Mouse (Mus musculus) intestine, embryonic 15.5 days (tissue): ENCODE measurements around the gene Morc3. TPM values are rescaled to one million over a fixed set of nuclear protein-coding genes. Genes with fewer than 3 reads are reported as not detected.

Experiments
- ATAC-seq: fragments of 200-750 bp; cut with Nextera tagmentation; 2 replicates; pipeline ENCODE4 v1.8.0; 2017; ENCODE audit warnings: moderate TSS enrichment, moderate library complexity
- H3K27ac ChIP-seq: fragments of 300-500 bp; sonication (generic); 2 replicates; pipeline ENCODE4 v1.5.1; 2015; ENCODE audit warnings: mild to moderate bottlenecking, inconsistent platforms
- H3K27me3 ChIP-seq: fragments of 300-500 bp; sonication (generic); replicated peaks from 2 replicates; pipeline ENCODE4 v1.6.1; 2015; ENCODE audit warnings: inconsistent platforms
- H3K36me3 ChIP-seq: fragments of 300-500 bp; sonication (generic); 2 replicates; pipeline ENCODE4 v1.6.1; 2015; ENCODE audit warnings: inconsistent platforms
- H3K4me1 ChIP-seq: fragments of 300-500 bp; sonication (generic); replicated peaks from 2 replicates; pipeline ENCODE4 v1.6.1; 2015; ENCODE audit warnings: inconsistent platforms
- H3K4me2 ChIP-seq: fragments of 300-500 bp; sonication (generic); replicated peaks from 2 replicates; pipeline ENCODE4 v1.6.1; 2015; ENCODE audit warnings: mild to moderate bottlenecking, inconsistent platforms
- H3K4me3 ChIP-seq: fragments of 300-500 bp; sonication (generic); replicated peaks from 2 replicates; pipeline ENCODE4 v1.5.1; 2015; ENCODE audit warnings: inconsistent platforms
- H3K9ac ChIP-seq: fragments of 300-500 bp; sonication (generic); 2 replicates; pipeline ENCODE4 v1.6.1; 2015; ENCODE audit warnings: inconsistent platforms
- H3K9me3 ChIP-seq: fragments of 300-500 bp; sonication (generic); 2 replicates; pipeline ENCODE4 v1.6.1; 2016; ENCODE audit warnings: inconsistent platforms
- WGBS: fragments of 180-500 bp; shearing (Covaris S2); methylation state at CpG from one replicate; pipeline ENCODE4 v1.1.7; 2015; 5-methylcytosine and 5-hydroxymethylcytosine counted together
- polyA plus RNA-seq: library from polyadenylated mRNA; unstranded; fragments of >200 nt; fragmentation: Nextera tagmentation; extraction: Ambion mirVana; gene quantifications from 2 replicates; pipeline ENCODE4 v1.2.1, GENCODE M21; 2015

Gene Morc3
- polyA plus RNA-seq, 1 experiment from 2014 or later: 40.6 TPM

- Histone ChIP-seq H3K9ac (no peak overlapping the region; the same call in 1 of the 2 replicates), H3K4me1 (peaks cover 11% of the 10 kb centered on the region), H3K4me3 (no peak overlapping the region), H3K9me3 (no peaks in the 10 kb centered on the region), H3K27me3 (no peaks in the 10 kb centered on the region), H3K36me3 (peaks cover 2% of the 10 kb centered on the region; the same call in 1 of the 2 replicates), H3K27ac (0 out of 2 replicates have a peak overlapping the region, but pooled peaks have one; percentile 58), H3K4me2 (no peak overlapping the region)
- ATAC-seq: peak; percentile 16; the same call in 1 of the 2 replicates
- 60% methylated on average over 5 of the region's 5 CpGs for WGBS
Measured at GRCm38 (mm10) chr16:93798623-93799022, 33.3 kb upstream of the Morc3 start.

GRCm38 (mm10) chr16:93799071-93799470 is 32.9 kb upstream of the Morc3 start:
- Histone ChIP-seq H3K27me3 (no peaks in the 10 kb centered on the region), H3K27ac (no peak overlapping the region), H3K4me3 (no peak overlapping the region), H3K4me2 (no peak overlapping the region), H3K9ac (no peak overlapping the region; the same call in 1 of the 2 replicates), H3K36me3 (peaks cover 2% of the 10 kb centered on the region; the same call in 1 of the 2 replicates), H3K9me3 (no peaks in the 10 kb centered on the region), H3K4me1 (peaks cover 11% of the 10 kb centered on the region)
- ATAC-seq: no peak
- 87% methylated on average over 3 of the region's 3 CpGs for WGBS

- Histone ChIP-seq H3K36me3 (peaks cover 5% of the 10 kb centered on the region; the same call in 1 of the 2 replicates), H3K4me3 (no peak overlapping the region), H3K27me3 (no peaks in the 10 kb centered on the region), H3K4me1 (peaks cover 11% of the 10 kb centered on the region), H3K9ac (no peak overlapping the region), H3K9me3 (no peaks in the 10 kb centered on the region), H3K4me2 (no peak overlapping the region), H3K27ac (no peak overlapping the region)
- 91% methylated on average over 16 of the region's 16 CpGs for WGBS
- ATAC-seq: no peak
Measured at GRCm38 (mm10) chr16:93799936-93800335, 32.0 kb upstream of the Morc3 start.

- Histone ChIP-seq H3K9me3 (no peaks in the 10 kb centered on the region), H3K27ac (no peak overlapping the region), H3K27me3 (no peaks in the 10 kb centered on the region), H3K4me1 (peaks cover 14% of the 10 kb centered on the region), H3K4me3 (no peak overlapping the region), H3K36me3 (peaks cover 10% of the 10 kb centered on the region; the same call in 1 of the 2 replicates), H3K4me2 (no peak overlapping the region), H3K9ac (no peak overlapping the region)
- no peak for ATAC-seq
- WGBS: 91% methylated on average over 6 of the region's 6 CpGs
Measured at GRCm38 (mm10) chr16:93807167-93807566, 24.8 kb upstream of the Morc3 start.

GRCm38 (mm10) chr16:93807961-93808554 is 23.9 kb upstream of the Morc3 start:
- H3K27me3 ChIP-seq: no peaks in the 10 kb centered on the region

GRCm38 (mm10) chr16:93815856-93816736 is 15.8 kb upstream of the Morc3 start:
- ATAC-seq: peak; percentile 52
- peak overlapping the region; percentile 13; the same call in 1 of the 2 replicates for H3K4me2 ChIP-seq

More at GRCm38 (mm10) chr16:93807961-93808554, 23.9 kb upstream of the Morc3 start:
- peaks cover 10% of the 10 kb centered on the region; the same call in 1 of the 2 replicates for H3K36me3 ChIP-seq
- H3K4me1 ChIP-seq: peaks cover 14% of the 10 kb centered on the region
- ATAC-seq: peak; percentile 67
- 31% methylated on average over 8 of the region's 8 CpGs for WGBS
- no peak overlapping the region for H3K9ac ChIP-seq
- peak overlapping the region; percentile 65 for H3K27ac ChIP-seq
- no peak overlapping the region for H3K4me2 ChIP-seq
- H3K9me3 ChIP-seq: no peaks in the 10 kb centered on the region
- H3K4me3 ChIP-seq: no peak overlapping the region

GRCm38 (mm10) chr16:93816861-93817260 is 15.1 kb upstream of the Morc3 start:
- Histone ChIP-seq H3K4me3 (no peak overlapping the region), H3K9me3 (no peaks in the 10 kb centered on the region), H3K9ac (no peak overlapping the region), H3K4me2 (0 out of 2 replicates have a peak overlapping the region, but pooled peaks have one; percentile 13), H3K27me3 (no peaks in the 10 kb centered on the region), H3K4me1 (peaks cover 17% of the 10 kb centered on the region; the same call in 1 of the 2 replicates), H3K27ac (peak overlapping the region; percentile 77), H3K36me3 (no peaks in the 10 kb centered on the region)
- no peak for ATAC-seq
- 49% methylated on average over 7 of the region's 7 CpGs for WGBS

More at GRCm38 (mm10) chr16:93815856-93816736, 15.8 kb upstream of the Morc3 start:
- Histone ChIP-seq H3K4me1 (peaks cover 17% of the 10 kb centered on the region; the same call in 1 of the 2 replicates), H3K9ac (no peak overlapping the region), H3K9me3 (no peaks in the 10 kb centered on the region), H3K36me3 (peaks cover 7% of the 10 kb centered on the region; the same call in 1 of the 2 replicates), H3K27ac (peak overlapping the region; percentile 77), H3K27me3 (no peaks in the 10 kb centered on the region), H3K4me3 (no peak overlapping the region)
- 51% methylated on average over 20 of the region's 20 CpGs for WGBS

GRCm38 (mm10) chr16:93817371-93817770 is 14.6 kb upstream of the Morc3 start:
- no peak overlapping the region for H3K4me2 ChIP-seq
- no peak overlapping the region for H3K9ac ChIP-seq
- H3K9me3 ChIP-seq: no peaks in the 10 kb centered on the region
- H3K4me1 ChIP-seq: peaks cover 17% of the 10 kb centered on the region; the same call in 1 of the 2 replicates
- no peak for ATAC-seq
- H3K27me3 ChIP-seq: no peaks in the 10 kb centered on the region
- H3K27ac ChIP-seq: no peak overlapping the region
- H3K4me3 ChIP-seq: no peak overlapping the region
- WGBS: 57% methylated on average over 5 of the region's 5 CpGs
- H3K36me3 ChIP-seq: no peaks in the 10 kb centered on the region

GRCm38 (mm10) chr16:93818691-93819324 is 13.1 kb upstream of the Morc3 start:
- H3K9ac ChIP-seq: no peak overlapping the region
- no peaks in the 10 kb centered on the region for H3K9me3 ChIP-seq
- H3K27ac ChIP-seq: peak overlapping the region; percentile 85
- ATAC-seq: peak; percentile 85
- WGBS: 7% methylated on average over 12 of the region's 12 CpGs
- no peaks in the 10 kb centered on the region for H3K27me3 ChIP-seq
- H3K4me2 ChIP-seq: peak overlapping the region; percentile 45
- H3K4me1 ChIP-seq: peaks cover 17% of the 10 kb centered on the region; the same call in 1 of the 2 replicates
- H3K4me3 ChIP-seq: no peak overlapping the region
- no peaks in the 10 kb centered on the region for H3K36me3 ChIP-seq

GRCm38 (mm10) chr16:93819325-93819696 is 12.6 kb upstream of the Morc3 start:
- WGBS: 49% methylated on average over 4 of the region's 4 CpGs
- peaks cover 17% of the 10 kb centered on the region; the same call in 1 of the 2 replicates for H3K4me1 ChIP-seq
- ATAC-seq: peak; percentile 53
- peak overlapping the region; percentile 85 for H3K27ac ChIP-seq
- no peak overlapping the region for H3K4me3 ChIP-seq
- peak overlapping the region; percentile 45 for H3K4me2 ChIP-seq
- no peak overlapping the region for H3K9ac ChIP-seq
- H3K9me3 ChIP-seq: no peaks in the 10 kb centered on the region
- H3K27me3 ChIP-seq: no peaks in the 10 kb centered on the region
- H3K36me3 ChIP-seq: no peaks in the 10 kb centered on the region

GRCm38 (mm10) chr16:93820040-93820439 is 11.9 kb upstream of the Morc3 start:
- Histone ChIP-seq H3K9me3 (no peaks in the 10 kb centered on the region), H3K4me2 (0 out of 2 replicates have a peak overlapping the region, but pooled peaks have one; percentile 45), H3K4me3 (no peak overlapping the region), H3K4me1 (peaks cover 17% of the 10 kb centered on the region; the same call in 1 of the 2 replicates), H3K9ac (no peak overlapping the region), H3K27ac (peak overlapping the region; percentile 85), H3K36me3 (no peaks in the 10 kb centered on the region), H3K27me3 (no peaks in the 10 kb centered on the region)
- 90% methylated on average over 1 of the region's 1 CpGs for WGBS
- no peak for ATAC-seq

- Histone ChIP-seq H3K4me1 (peaks cover 12% of the 10 kb centered on the region; the same call in 1 of the 2 replicates), H3K27me3 (no peaks in the 10 kb centered on the region), H3K4me2 (no peak overlapping the region), H3K36me3 (no peaks in the 10 kb centered on the region), H3K9ac (no peak overlapping the region), H3K9me3 (no peaks in the 10 kb centered on the region), H3K4me3 (no peak overlapping the region), H3K27ac (no peak overlapping the region)
- no peak for ATAC-seq
- WGBS: 96% methylated on average over 3 of the region's 3 CpGs
Measured at GRCm38 (mm10) chr16:93821706-93822105, 10.2 kb upstream of the Morc3 start.
